Mouse (Mus musculus) cerebellum, postnatal 10 days (tissue): ENCODE results near the gene Trim56.

ENCODE experiments used
- DNase-seq, 2 experiments: peaks; one replicate each; pipeline ENCODE4 v3.0.0; 2021; ENCODE audit warnings: mixed read lengths in 2 of 2

Gene Trim56

GRCm38 (mm10) chr5:137073141-137073540, 42.9 kb downstream of the Trim56 start:
- no peak for DNase-seq

- DNase-seq: peak; percentile 77 to 82
These were observed 43.7 kb downstream of the Trim56 start, which contains the start of gene Serpine1 for GRCm38 (mm10) chr5:137072079-137072960. Gene Serpine1, minus strand, starts transcription at chr5:137072268.

GRCm38 (mm10) chr5:137070881-137071605, 45.0 kb downstream of the Trim56 start:
- no peak for DNase-seq

- DNase-seq: no peak
These were observed 47.3 kb downstream of the Trim56 start for GRCm38 (mm10) chr5:137068711-137069110.

GRCm38 (mm10) chr5:137065923-137066322, 50.1 kb downstream of the Trim56 start:
- no peak for DNase-seq

GRCm38 (mm10) chr5:137065454-137065853, 50.6 kb downstream of the Trim56 start:
- DNase-seq: no peak

- no peak for DNase-seq
These were observed 53.4 kb downstream of the Trim56 start for GRCm38 (mm10) chr5:137062601-137063000.

- peak; percentile 73 to 74 for DNase-seq
These were observed 54.1 kb downstream of the Trim56 start for GRCm38 (mm10) chr5:137061809-137062481.
